Mouse (Mus musculus) monocyte, adult 5-6 weeks (primary cell): Measurements from ENCODE around the gene Twnk. TPM values are rescaled to one million over a fixed set of nuclear protein-coding genes. Genes with fewer than 3 reads are reported as not detected.
A peak's percentile ranks its signal among the peaks of the same experiment; 100 is the strongest.

ENCODE experiments used
- ATAC-seq: fragments of 153-309, 156-312 bp; replicated peaks from 2 replicates; pipeline ENCODE4 v1.8.0; 2017; ENCODE audit warnings: mild to moderate bottlenecking; ENCODE audit not compliant: low TSS enrichment, insufficient number of reproducible peaks, severe bottlenecking, poor library complexity, low FRiP score
- total RNA-seq: library from RNA; stranded (forward); fragments of 200-1000, 200-491, 200-594 nt; gene quantifications from 3 replicates; pipeline ENCODE4 v1.2.3, GENCODE M21; 2017

Gene Twnk
- 6.8 to 11.9 TPM (median 8.7 TPM) in 3 replicates for total RNA-seq

GRCm38 (mm10) chr19:45005444-45005843 lies at the start of gene Twnk:
TSS of gene Twnk (plus strand) at chr19:45005663.
- peak; percentile 57 for ATAC-seq

GRCm38 (mm10) chr19:44959633-44960032 lies 45.8 kb upstream of the Twnk start:
- ATAC-seq: no peak

GRCm38 (mm10) chr19:44965978-44966377 lies 39.5 kb upstream of the Twnk start:
- no peak for ATAC-seq

- no peak for ATAC-seq
Measured at GRCm38 (mm10) chr19:44968329-44968728, 37.1 kb upstream of the Twnk start.

GRCm38 (mm10) chr19:44976636-44977035 lies 28.8 kb upstream of the Twnk start:
- ATAC-seq: no peak

GRCm38 (mm10) chr19:44977148-44977547 lies 28.3 kb upstream of the Twnk start:
- ATAC-seq: no peak

GRCm38 (mm10) chr19:44980787-44981186 lies 24.7 kb upstream of the Twnk start:
- ATAC-seq: no peak

GRCm38 (mm10) chr19:44982477-44983115 lies 22.9 kb upstream of the Twnk start:
- no peak for ATAC-seq

GRCm38 (mm10) chr19:44983366-44983765 lies 22.1 kb upstream of the Twnk start:
- no peak for ATAC-seq

- ATAC-seq: no peak
Measured at GRCm38 (mm10) chr19:44984420-44984819, 21.0 kb upstream of the Twnk start.

GRCm38 (mm10) chr19:44985159-44985988 lies 20.1 kb upstream of the Twnk start:
- no peak for ATAC-seq

- no peak for ATAC-seq
Measured at GRCm38 (mm10) chr19:44987004-44987403, 18.5 kb upstream of the Twnk start.

- ATAC-seq: no peak
Measured at GRCm38 (mm10) chr19:44987851-44988250, 17.6 kb upstream of the Twnk start.

- no peak for ATAC-seq
Measured at GRCm38 (mm10) chr19:44988321-44988720, 17.1 kb upstream of the Twnk start.

GRCm38 (mm10) chr19:44988831-44989566 lies 16.5 kb upstream of the Twnk start, which contains the start of gene Sema4g:
TSS of gene Sema4g (plus strand) at chr19:44989101.
- ATAC-seq: no peak

- ATAC-seq: no peak
Measured at GRCm38 (mm10) chr19:44989567-44990495, 15.6 kb upstream of the Twnk start.

GRCm38 (mm10) chr19:44991031-44991430 lies 14.4 kb upstream of the Twnk start:
- no peak for ATAC-seq

GRCm38 (mm10) chr19:44992246-44992645 lies 13.2 kb upstream of the Twnk start:
- no peak for ATAC-seq
